Mouse (Mus musculus): Measurements from ENCODE around the gene Sv2a.

Sv2a gene

DNA sequence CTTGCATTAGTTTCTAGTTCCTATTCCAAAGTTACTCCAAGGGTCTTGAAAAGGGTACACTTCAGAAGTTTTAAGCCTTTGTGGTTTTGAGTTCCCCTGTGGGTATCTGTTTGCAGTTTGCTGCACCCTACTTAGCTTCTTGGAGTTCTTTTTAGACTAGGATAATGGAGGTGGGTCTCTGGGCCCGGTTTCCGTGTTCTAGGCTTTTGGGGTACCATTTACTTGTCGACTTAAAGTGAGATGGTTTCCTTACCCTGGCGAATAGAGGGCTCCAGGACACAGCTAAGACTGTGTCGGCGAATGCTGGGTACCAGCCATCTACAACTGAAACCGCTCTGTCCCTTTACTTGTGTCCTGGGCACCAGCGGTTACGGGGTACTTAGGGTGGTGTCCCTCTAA, 40.7 kb downstream of the Sv2a start:
- DNase-seq: no peak

DNA sequence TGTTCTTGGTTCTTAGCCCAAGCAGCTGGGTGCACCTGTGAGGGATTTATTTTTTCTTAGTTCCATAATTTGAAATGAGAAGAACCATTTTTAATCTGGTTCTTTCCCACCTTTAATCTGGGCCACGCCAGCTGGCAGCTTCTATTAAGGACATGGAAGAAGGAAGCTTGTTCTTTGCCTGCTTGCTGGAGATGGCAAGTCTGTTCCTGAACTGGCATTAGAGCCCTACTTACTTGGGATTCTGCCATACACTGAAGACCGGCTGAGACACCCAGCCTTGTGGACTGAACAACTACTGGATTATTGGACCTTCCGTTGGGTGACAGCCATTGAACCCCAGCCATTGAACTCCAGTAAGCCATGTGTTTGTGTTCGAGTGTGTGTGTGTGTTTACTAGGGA, 41.8 kb downstream of the Sv2a start:
- no peak for DNase-seq

DNA sequence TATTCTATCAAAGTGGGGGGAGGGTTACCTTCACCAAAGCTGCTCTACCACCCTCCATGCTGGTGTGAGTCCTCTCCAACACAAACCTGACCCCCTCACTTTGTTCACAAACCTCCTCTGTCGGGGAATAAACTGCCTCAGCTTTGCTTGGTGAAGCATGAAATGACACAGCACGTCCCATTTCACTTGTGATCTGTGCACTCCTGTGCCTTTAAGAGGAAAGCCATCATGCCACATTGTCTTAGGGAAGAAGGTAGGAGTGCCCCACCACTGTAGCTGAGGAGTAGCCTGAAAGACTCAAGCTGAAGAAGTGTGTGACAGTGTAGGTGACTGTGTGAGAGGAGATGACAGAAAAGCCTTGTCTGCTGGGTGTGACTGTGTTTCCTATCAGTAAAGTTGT, 44.5 kb downstream of the Sv2a start:
- DNase-seq: no peak

DNA sequence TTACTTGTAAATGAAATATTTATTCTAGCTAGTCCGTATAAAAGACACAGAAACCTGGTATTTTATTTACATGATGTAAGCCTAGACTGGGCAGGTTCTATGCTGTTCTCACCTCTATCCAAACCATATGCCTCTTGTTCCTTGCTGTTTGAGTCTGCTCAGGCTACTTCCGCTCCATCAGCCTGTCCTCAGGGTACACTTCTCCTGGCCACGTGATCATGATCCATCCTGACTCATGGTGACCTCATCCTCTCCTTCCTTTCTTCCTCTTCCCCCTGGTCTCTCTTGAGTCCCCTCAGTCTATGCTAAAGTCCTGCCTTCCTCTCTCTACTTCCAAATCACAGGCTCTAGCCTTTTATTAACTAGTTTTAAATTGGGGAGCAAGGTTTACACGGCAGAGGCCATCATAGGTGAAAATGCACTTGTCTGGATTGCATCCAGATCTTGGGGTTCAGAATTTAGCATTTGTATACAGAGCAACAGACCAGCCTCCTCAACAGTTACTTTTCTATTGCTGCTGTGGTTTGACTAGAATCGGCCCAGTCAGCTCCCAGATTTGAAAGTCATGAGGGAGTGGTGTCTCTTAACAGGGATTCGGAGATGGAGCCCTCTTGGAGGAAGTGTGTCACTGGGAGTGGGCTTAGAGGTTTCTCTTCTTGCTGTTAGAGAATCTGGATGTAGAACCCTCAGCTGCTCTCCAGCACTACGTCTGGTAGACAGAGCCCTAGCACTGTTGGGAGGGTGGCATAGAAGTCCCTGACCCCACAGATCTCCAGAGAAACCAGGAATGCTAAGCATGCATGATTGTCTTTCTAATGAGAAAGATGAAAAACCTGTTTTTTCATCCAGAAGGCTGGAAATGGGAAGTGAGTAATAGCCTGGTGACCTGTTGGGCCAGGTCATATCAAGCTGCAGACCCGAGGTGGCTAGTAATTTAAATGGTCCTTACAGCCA, 46.0 kb downstream of the Sv2a start:
- DNase-seq: no peak

DNA sequence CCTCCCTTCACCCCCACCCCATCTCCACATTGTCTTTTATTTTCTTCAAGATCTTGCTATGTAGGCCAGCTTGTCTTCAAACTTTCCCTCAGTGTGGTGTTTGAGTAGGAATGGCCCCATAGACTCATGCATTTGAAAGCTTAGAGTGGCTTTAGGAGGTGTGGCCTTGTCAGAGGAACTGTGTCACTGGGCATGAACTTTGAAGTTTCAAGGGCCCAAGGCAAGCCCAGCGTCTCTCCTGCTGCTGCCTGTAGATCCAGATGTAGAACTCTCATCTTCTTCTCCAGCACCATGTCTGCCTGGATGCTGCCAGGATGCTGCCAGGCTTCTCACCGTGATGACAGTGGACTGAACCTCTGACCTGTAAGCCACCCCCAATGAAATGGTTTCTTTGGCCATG, 47.9 kb downstream of the Sv2a start:
- DNase-seq: no peak

DNA sequence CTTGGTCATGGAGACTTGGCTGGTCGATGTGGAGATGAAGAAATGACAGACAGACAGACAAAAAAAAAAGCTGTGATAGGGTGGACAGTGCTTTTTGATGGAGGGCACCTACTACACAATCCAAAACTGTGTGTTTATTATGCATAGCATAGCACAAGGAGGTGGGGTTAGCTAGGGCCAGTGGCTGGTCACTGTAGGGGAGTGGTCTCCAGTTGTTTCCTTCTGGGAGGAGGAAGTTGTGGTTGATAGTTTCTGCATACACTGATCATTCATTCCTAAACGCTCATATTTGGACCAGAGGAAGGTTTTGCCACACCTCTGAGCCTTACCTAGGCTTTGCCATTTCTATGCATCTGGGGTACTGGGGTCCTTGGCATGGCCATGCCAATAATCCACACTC, 49.5 kb downstream of the Sv2a start:
- no peak for DNase-seq

DNA sequence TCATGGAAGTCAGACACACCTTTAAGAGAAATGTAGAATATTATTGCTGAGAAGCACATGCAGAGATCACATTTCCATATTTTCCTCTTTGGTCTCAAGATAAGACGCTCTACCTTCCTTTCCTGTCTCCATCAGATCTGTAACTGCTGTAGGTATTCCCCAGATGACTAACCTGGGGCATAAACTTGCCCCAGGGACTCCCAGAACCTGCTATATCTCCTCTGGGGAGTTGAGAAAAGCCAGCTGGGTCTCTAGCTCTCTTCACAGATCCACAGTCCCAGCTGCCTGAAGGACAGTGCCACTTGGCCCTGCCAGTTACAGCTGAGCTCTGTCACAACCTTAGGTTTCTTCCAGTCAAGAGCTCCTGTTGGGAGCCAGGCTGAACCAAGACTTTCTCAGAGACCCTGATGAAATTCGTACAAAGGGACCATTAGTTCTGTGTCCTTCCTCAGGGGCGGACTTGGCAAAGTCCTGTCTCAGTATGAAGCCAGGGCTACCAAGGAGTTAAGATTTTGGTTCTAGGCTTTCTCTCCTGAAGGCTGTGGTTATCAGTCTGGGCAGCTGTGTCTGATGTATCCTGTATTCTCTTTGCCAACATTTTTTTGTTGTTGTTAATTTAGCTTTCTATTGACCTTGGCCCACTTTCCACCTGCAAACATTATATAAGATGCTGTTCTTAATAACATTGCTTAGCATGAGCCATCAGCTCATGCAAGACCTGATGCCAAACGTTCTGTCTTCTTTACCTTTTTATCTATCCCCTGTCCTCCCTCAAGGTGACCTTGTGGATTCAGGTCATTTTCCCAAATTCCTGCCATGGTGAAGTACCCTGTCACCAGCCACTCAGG, 50.2 kb downstream of the Sv2a start:
- no peak for DNase-seq

DNA sequence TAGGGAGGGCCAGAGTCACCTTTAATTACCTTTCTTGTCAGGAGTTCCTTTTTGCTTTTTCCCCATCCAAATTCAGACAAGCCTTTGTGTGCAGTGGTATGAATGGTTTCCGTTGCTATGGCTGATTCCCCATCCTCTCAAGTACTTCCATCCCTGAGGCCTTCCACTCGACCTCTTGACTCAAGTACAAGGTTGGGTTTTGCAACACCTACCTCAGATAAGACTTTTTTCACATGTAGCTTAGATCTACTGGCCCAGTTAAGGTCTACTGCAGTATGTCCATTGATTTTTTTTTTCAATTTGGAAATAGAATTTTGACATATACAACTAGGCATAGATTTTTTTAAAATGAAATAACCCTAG, 50.8 kb downstream of the Sv2a start:
- DNase-seq: no peak

DNA sequence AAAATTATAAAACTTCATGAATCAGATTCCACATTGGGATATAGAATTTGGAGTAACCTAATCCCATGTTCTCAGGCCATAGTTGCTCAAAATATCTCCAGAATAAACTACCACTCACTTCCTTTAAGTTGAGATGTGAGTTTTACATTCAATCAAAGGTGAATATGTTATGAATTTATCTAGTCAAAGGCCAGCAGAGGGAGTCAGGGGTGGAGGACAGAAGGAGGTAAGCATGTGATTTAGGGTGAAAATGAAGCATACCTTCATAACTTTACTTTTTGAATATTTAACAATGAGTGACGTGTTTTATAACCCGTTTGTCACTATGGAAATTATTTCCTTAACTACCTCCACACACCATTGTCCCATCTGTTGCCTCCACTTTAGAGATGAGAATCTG, 54.0 kb downstream of the Sv2a start:
- DNase-seq: no peak

DNA sequence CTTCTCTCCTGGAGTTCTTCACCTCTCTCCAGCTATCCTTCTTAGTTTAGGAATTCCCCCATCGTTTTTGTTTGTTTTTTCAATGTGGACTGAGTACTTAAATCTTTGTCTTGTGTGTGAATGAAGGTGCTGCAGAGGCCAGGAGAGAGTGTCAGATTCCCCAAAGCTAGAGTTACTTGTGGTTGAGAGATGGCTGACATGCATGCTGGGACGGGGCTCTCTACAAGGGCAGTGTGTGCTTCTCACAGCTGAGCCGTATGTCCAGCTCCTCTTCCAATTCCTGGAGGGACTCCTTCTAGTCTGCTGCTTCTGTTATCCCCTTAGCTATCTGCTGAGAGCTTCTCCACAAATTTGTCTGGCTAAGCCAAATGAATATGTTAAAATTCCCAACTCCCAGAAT, 54.9 kb downstream of the Sv2a start:
- DNase-seq: no peak

DNA sequence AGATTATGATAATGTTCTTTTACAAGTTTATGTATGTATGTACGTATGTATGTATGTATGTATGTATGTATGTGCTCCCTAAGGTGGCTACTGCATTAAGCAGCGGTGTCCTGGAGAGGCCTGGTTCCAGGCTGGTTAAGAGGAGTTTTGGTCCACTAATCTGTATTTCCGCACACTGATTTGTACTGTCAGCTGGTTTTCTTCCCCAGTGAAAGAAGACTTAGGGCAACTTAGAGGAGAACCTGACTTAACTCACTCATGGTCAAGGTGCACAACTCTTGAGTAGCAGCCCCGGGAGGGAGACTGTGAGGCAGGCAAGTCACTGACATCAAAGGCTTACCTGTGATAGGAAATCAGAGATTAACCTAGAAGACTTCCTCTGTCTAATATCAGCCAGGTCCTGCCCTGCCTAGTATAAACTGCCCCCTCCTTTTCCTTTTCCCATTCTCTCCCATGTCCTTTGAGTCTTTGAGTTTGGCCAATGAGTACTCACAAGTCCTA, 55.9 kb downstream of the Sv2a start:
- DNase-seq: no peak

DNA sequence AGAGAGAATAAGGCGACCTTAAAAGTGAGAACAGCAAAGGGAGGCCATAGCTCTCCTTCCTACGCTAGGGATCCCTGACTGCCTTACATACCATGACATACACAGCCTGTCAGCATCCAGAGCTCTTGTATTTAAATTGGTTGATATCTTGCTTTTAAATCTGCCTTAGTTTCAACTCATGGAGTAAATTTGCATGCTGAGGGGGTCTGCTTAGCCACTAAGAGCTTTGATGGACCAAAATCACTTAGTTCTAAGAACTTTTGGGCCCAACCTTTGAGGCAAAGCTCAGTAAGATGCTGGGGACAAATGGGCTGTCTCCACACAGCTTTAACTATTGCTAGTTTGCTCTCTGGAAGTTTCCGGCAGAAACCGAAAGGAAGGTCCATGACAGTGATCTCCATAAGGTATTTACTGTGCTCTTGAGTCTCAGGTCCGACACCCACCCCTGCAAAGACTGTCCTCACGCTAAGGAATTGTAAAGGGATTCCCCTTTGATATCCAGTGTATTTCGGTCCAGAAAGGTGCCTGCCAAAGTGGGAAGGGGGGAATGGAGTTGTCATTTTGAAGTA, 56.5 kb downstream of the Sv2a start:
- no peak for DNase-seq

DNA sequence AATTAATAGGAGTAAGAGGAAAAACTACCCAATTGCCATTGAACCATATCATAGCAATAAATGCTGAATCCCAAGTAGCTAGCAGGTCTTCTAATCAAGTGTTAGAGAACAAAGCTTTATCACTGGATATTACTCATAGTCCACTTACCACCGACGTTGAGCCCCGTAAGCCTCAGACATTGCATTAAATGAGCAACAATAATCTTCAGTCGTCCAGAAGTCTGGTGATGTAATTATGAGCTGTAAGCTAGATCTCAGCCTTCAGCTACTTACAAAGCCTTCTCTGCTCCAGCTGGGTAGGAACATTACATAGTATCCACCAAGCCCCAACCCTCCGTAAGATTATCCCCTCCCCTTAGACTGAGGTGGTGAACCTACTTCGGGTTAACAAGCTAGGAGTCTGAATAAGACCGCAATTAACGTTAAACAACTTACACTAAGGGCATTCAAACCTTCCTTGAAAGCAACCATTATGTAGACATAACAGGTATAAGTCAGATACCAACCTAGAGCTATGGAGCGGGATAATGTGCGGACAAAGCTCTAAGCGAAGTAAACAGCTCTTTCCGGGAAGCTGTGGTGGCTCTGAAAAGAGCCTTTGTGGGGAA, 57.1 kb downstream of the Sv2a start:
- DNase-seq: no peak

DNA sequence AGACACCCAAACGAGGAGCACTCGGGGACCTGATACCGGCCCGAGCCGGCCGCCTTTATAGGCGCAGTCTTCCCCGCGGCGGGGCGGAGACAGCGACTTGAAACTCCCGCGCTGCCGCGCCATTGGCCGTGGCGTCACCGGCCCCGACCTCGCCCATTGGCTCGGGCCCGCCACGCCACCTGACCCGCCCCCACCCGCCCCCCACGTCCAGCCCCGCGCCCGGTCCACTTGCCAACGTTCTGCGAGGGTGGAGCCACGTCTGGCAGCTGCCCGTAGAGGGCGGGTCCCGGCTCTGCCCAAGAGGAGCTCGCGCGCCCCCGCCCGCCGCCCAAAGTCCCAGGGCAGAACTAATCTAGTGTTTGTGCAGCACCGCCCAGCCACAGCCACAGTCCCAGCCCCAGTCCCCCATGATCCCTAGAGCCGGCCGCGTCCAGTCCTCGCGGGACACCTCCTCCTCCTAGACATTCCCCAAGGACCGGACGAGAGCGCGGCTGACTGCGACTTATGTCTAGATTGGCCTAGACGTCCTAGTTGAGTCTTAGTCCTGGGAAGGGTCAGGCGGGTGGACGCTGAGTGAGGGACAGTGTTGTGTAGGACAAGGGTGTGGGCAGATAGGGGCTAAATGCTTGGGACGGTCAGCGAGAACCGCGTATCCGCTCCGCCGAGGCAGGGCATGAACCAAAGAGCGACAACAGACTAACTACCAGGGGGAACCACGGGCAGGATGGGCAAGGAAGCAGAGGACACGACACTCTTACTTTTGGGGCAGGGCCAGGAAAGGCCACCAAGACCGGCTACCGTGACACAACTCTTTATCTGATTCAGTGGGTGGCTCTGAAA, 58.2 kb downstream of the Sv2a start, which contains the start of gene Hist2h3c2:
Gene Hist2h3c2 (minus strand): TSS at position 174 of the 840 bp plus-strand sequence.
- peak; percentile 73 for DNase-seq

DNA sequence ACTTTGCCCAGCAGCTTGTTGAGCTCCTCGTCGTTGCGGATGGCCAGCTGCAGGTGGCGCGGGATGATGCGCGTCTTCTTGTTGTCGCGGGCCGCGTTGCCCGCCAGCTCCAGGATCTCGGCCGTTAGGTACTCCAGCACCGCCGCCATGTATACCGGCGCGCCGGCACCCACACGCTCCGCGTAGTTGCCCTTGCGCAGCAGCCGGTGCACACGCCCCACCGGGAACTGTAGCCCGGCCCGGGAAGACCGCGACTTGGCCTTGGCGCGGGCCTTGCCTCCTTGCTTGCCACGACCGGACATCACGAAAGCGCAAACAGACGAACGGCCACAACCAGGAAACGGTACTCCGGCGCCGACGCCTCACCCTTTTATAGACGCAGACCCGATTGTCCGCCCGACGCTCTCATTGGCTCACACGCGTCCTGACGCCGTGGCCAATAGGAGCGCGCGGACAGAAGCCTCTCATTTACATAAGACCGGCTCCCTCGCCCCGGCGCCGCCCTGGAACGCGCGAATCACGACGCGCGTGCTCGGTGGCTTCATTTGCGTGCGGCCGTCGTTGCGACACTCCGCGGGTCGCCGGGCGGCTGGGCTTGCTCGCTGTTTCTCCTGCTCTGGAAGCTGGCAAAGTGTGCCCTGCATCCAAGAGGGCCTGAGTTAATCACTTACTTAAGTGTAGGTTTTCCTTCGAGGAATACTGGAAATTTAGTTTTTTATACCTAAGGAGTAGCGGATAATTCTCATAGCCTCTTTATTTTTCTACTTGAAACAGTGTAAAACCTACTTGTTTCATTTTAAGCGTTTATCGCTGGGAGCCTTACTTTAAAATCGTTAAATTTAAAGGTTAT, 59.2 kb downstream of the Sv2a start, which contains the start of gene Hist2h2aa2:
Gene Hist2h2aa2 (minus strand): TSS at position 328 of the 850 bp plus-strand sequence.
- DNase-seq: peak; percentile 96

DNA sequence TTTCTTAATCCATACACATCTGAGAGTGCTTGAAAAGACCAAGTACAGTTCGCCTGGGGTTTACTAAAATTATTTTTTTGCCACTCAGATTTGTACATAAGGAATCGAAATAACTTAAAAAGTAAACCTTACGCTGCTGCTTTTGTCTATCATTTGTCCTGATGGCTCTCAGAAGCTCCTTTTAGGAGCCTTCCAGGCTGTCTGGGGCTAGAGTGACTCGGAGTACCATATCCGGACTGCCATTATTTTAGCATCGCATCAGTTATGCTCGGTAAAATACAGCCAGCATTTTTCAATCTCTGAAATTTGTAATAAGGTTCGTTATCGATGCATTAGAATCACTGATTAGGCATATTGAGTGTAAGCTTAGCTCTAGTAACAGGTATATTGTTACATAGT, 59.8 kb downstream of the Sv2a start:
- no peak for DNase-seq

DNA sequence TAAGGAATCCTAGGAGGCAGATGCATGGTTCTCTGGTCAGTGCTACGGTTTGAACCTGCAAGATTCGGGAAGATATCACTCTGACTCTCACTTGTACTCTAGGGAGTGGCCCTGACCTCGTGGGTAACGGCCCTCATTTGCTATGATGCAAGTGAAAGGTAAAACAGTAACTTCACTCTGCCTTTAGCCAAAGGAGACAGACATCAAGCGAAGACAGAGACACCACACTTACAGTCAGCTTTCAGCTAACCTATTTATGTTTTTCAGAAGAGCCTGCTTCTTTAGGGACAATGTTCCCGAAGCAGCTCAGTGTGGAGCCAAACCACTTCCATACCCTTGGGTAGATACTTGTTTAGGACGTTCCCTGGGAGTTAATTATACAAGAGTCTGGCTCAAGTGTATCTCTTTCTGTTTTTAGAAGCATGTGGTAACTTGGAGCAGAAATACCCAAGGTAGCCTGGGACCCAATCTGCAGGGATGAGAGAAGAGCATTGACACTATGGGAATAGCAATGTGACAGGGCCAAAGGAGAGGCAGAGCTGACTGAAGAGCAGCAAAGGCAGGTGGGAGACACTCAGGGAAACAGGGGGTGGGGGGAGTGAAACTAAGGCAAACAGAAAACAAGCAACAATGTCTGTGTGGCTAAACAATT, 63.1 kb downstream of the Sv2a start:
- DNase-seq: no peak

Measured in cerebellum, adult 11-12 months (tissue).